Mouse (Mus musculus) limb, embryonic 15.5 days (tissue): ENCODE measurements around the gene Pde11a. TPM values are rescaled to one million over a fixed set of nuclear protein-coding genes. Genes with fewer than 3 reads are reported as not detected.

Source experiments
- ATAC-seq: fragments of 200-750 bp; cut with Nextera tagmentation; 2 replicates; pipeline ENCODE4 v1.8.0; 2017; ENCODE audit warnings: low read depth, moderate TSS enrichment; ENCODE audit not compliant: insufficient number of reproducible peaks, low FRiP score, low TSS enrichment
- H3K27ac ChIP-seq: fragments of 300-500 bp; sonication (generic); 2 replicates; pipeline ENCODE4 v1.5.1; 2015; ENCODE audit warnings: moderate library complexity, mild to moderate bottlenecking, inconsistent platforms
- H3K27me3 ChIP-seq: fragments of 300-500 bp; sonication (generic); 2 replicates; pipeline ENCODE4 v1.6.1; 2015; ENCODE audit warnings: inconsistent platforms
- H3K36me3 ChIP-seq: fragments of 300-500 bp; sonication (generic); 2 replicates; pipeline ENCODE4 v1.6.1; 2015; ENCODE audit warnings: inconsistent platforms
- H3K4me1 ChIP-seq: fragments of 300-500 bp; sonication (generic); 2 replicates; pipeline ENCODE4 v1.6.1; 2015; ENCODE audit warnings: inconsistent platforms
- H3K4me2 ChIP-seq: fragments of 300-500 bp; sonication (generic); 2 replicates; pipeline ENCODE4 v1.6.1; 2015; ENCODE audit warnings: mild to moderate bottlenecking, inconsistent platforms
- H3K4me3 ChIP-seq: fragments of 300-500 bp; sonication (generic); 2 replicates; pipeline ENCODE4 v1.5.1; 2015; ENCODE audit warnings: mild to moderate bottlenecking, inconsistent platforms
- H3K9ac ChIP-seq: fragments of 300-500 bp; sonication (generic); 2 replicates; pipeline ENCODE4 v1.6.1; 2015; ENCODE audit warnings: inconsistent platforms
- H3K9me3 ChIP-seq: fragments of 300-500 bp; sonication (generic); 2 replicates; pipeline ENCODE4 v1.6.1; 2016; ENCODE audit warnings: inconsistent platforms
- WGBS: fragments of 180-500 bp; shearing (Covaris S2); methylation state at CpG from one replicate; pipeline ENCODE4 v1.1.7; 2015; 5-methylcytosine and 5-hydroxymethylcytosine counted together
- polyA plus RNA-seq: library from polyadenylated mRNA; unstranded; fragments of >200 nt; fragmentation: Nextera tagmentation; extraction: Ambion mirVana; gene quantifications from 2 replicates; pipeline ENCODE4 v1.2.1, GENCODE M21; 2015

Gene Pde11a
- polyA plus RNA-seq, 1 experiment from 2014 or later, result 0.50 TPM

DNA sequence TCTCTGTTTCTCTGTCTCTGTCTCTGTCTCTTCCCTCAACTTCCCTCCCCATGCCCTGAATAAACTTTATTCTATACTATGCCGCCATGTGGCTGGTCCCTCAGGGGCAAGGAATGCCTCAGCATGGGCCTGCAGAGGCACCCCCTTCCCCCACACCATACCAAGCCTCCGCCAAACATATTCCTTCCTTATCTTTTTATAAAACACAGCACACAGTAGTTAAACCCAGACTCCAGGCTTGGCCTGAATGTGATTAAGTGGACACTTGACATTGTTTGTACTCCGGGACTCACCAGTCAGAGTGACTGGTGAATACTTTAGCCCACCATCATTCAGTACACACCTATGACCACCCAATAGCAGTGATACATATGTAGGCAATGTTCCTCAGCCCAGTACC, 254.7 kb downstream of the Pde11a start:
- Histone ChIP-seq H3K9ac (no peak overlapping the region), H3K4me2 (no peak overlapping the region), H3K36me3 (no peaks in the 10 kb centered on the region), H3K4me1 (0 out of 2 replicates have a peak, but pooled peaks cover 2% of the 10 kb centered on the region), H3K27me3 (peaks cover 9% of the 10 kb centered on the region; the same call in 1 of the 2 replicates), H3K9me3 (no peaks in the 10 kb centered on the region), H3K27ac (no peak overlapping the region), H3K4me3 (no peak overlapping the region)
- 79% methylated on average over 3 of the region's 3 CpGs for WGBS
- no peak for ATAC-seq

DNA sequence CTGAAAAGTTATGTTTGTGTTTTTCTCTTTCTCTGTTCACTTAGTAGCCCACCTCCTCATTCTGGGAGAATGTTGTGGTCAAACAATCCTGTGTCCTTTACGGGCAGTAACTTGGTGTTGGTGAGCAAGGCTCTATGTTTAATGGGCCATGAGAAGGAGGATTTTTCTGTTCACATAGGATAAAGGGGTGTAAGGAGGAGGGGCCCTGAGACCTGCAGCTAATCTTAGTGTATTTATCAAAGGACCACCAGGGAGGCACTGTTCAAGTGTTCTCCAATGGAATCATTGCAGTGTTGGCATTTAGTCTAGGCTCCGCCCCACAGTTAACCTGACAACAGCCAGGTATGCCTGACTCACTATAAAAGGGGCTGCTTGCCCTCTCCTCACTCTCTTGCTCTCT, 255.2 kb downstream of the Pde11a start:
- Histone ChIP-seq H3K9ac (no peak overlapping the region), H3K9me3 (no peaks in the 10 kb centered on the region), H3K4me1 (0 out of 2 replicates have a peak, but pooled peaks cover 2% of the 10 kb centered on the region), H3K4me3 (no peak overlapping the region), H3K4me2 (no peak overlapping the region), H3K36me3 (no peaks in the 10 kb centered on the region), H3K27ac (no peak overlapping the region), H3K27me3 (peaks cover 9% of the 10 kb centered on the region; the same call in 1 of the 2 replicates)
- WGBS, result 91% methylated on average over 2 of the region's 2 CpGs
- no peak for ATAC-seq

DNA sequence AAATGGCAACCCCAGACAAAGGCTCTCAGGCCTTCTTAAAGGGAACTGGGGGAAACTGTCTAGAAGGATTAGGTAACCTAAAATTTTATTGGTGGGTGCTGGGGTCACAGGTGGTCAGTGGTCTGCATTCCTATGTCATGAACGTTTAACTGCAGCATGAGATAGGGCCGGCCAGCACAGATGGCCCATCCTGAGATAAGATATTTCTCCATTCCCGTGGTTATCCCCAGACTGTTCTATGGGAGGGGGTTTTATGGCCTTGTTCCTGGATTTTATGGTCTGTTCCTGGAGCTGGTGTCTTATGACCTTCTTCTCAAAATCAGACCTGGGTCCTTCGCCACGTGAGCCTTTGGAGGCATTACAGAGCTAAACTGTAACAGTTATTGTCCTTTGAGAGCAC, 256.6 kb downstream of the Pde11a start:
- H3K9me3 ChIP-seq, result no peaks in the 10 kb centered on the region
- 30% methylated on average over 5 of the region's 5 CpGs for WGBS
- ATAC-seq, result no peak
- no peaks in the 10 kb centered on the region for H3K36me3 ChIP-seq
- no peak overlapping the region for H3K27ac ChIP-seq
- H3K4me1 ChIP-seq, result no peaks in the 10 kb centered on the region
- H3K4me3 ChIP-seq, result no peak overlapping the region
- H3K4me2 ChIP-seq, result no peak overlapping the region
- H3K9ac ChIP-seq, result no peak overlapping the region
- H3K27me3 ChIP-seq, result peaks cover 9% of the 10 kb centered on the region; the same call in 1 of the 2 replicates

DNA sequence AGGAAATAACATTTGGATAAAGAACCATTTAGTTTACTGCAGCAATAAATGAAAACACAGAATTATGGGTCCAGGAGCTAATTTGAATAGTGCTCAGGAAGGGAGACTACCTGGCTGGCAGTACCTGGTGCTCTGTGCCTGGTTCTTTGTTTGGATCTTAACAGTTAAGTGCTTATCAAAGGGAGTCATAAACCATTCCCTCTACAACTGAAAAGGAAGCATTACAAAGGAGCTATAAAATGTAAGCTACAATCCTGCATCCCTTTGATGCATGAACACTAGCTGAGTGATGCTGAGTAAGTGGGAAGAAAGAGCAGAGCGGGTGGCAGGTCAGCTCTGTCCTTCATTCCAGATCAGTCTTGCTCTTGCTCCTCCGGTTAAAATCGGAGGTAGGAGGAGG, 258.0 kb downstream of the Pde11a start:
- Histone ChIP-seq H3K4me2 (no peak overlapping the region), H3K36me3 (no peaks in the 10 kb centered on the region), H3K27ac (no peak overlapping the region), H3K4me1 (no peaks in the 10 kb centered on the region), H3K9ac (no peak overlapping the region), H3K9me3 (no peaks in the 10 kb centered on the region), H3K4me3 (no peak overlapping the region), H3K27me3 (peaks cover 9% of the 10 kb centered on the region; the same call in 1 of the 2 replicates)
- ATAC-seq, result no peak
- 32% methylated on average over 3 of the region's 3 CpGs for WGBS

GRCm38 (mm10) chr2:76076838-76077237, 261.7 kb downstream of the Pde11a start:
- H3K9me3 ChIP-seq, result no peaks in the 10 kb centered on the region
- H3K27ac ChIP-seq, result no peak overlapping the region
- H3K36me3 ChIP-seq, result no peaks in the 10 kb centered on the region
- H3K4me1 ChIP-seq, result no peaks in the 10 kb centered on the region
- H3K4me3 ChIP-seq, result no peak overlapping the region
- peaks cover 6% of the 10 kb centered on the region; the same call in 1 of the 2 replicates for H3K27me3 ChIP-seq
- no peak overlapping the region for H3K4me2 ChIP-seq
- 27% methylated on average over 2 of the region's 2 CpGs for WGBS
- no peak overlapping the region for H3K9ac ChIP-seq
- ATAC-seq, result no peak

GRCm38 (mm10) chr2:76076047-76076446, 262.5 kb downstream of the Pde11a start:
- Histone ChIP-seq H3K27me3 (peaks cover 6% of the 10 kb centered on the region; the same call in 1 of the 2 replicates), H3K4me1 (no peaks in the 10 kb centered on the region), H3K9me3 (no peaks in the 10 kb centered on the region), H3K36me3 (no peaks in the 10 kb centered on the region), H3K9ac (no peak overlapping the region), H3K27ac (no peak overlapping the region), H3K4me3 (no peak overlapping the region), H3K4me2 (no peak overlapping the region)
- 85% methylated on average over 4 of the region's 4 CpGs for WGBS
- ATAC-seq, result no peak

- Histone ChIP-seq H3K4me2 (no peak overlapping the region), H3K9ac (no peak overlapping the region), H3K27me3 (no peaks in the 10 kb centered on the region), H3K4me1 (peaks cover 7% of the 10 kb centered on the region; the same call in 1 of the 2 replicates), H3K36me3 (no peaks in the 10 kb centered on the region), H3K4me3 (no peak overlapping the region), H3K27ac (no peak overlapping the region), H3K9me3 (no peaks in the 10 kb centered on the region)
- WGBS, result 49% methylated on average over 6 of the region's 6 CpGs
- ATAC-seq, result no peak
Measured at GRCm38 (mm10) chr2:76073079-76073478, 265.5 kb downstream of the Pde11a start.

DNA sequence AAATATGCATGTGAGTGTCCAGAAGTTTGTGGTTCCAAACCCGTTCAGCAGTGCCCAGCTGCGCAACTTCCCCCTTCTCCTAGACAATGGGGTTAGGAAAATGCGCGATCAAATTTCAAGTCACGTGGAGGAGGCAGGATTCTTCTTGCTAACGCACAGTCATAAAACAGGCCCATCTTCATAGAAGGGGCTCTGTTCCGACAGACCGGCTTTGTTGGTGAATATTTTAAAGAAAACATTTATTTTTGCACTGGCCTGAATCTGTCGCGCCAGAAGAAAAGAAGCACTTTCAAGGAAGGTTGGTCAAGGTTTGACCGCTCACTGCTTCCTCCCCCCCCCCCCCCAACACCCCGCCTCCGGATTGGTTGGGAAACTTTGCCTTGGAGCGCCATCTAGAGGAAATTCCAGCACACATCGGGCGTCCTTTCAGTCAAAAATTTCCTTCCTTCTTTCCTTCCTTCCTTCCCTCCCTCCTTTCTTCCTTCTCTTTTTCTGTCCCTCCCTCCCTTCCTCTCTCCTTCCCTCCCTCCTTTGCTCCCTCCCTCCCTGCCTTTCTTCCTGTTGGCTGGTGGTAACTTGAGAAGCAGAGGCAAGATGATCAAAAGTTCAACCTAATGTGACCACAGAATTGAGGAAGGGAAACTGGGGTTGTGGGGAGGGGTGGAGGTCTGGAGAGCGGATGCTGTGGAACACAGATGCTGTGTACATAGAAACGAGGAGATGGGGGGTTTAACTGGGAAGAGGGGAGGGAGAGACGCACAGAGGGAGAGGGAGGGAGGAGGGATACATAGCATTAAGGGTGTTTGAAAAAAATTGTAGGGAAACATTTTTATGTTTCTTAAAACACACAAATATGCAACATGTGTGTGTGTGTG, 267.9 kb downstream of the Pde11a start:
- under 1% methylated on average over 19 of the region's 19 CpGs for WGBS

DNA sequence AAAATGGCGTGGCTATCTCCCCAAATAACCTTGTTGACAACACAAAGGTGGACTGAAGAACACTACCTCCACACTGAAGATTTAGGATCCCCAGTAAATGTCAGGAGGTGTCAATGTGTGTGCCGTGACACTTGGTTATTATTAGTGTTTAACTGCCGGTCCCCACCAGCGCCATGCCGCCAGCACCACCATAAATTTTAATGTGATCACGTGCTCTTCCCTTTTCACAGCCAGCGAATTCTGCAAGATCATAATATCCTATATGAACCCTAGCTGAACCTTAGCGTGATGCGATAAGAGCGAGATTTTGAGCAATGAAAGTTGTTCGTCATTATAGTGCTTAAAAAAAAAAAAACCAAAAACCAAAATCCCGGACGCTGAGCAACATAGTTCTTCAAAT, 269.3 kb downstream of the Pde11a start:
- Histone ChIP-seq H3K4me2 (peak overlapping the region; percentile 46), H3K4me3 (0 out of 2 replicates have a peak overlapping the region, but pooled peaks have one; percentile 1), H3K27me3 (no peaks in the 10 kb centered on the region), H3K9me3 (no peaks in the 10 kb centered on the region), H3K4me1 (peaks cover 11% of the 10 kb centered on the region; the same call in 1 of the 2 replicates), H3K9ac (no peak overlapping the region), H3K36me3 (no peaks in the 10 kb centered on the region), H3K27ac (no peak overlapping the region)
- WGBS, result 9% methylated on average over 13 of the region's 13 CpGs
- ATAC-seq, result no peak

More for the DNA sequence above, 267.9 kb downstream of the Pde11a start:
- ATAC-seq, result peak; percentile 82
- Histone ChIP-seq H3K9me3 (no peaks in the 10 kb centered on the region), H3K27ac (peak overlapping the region; percentile 68), H3K36me3 (no peaks in the 10 kb centered on the region), H3K9ac (no peak overlapping the region; the same call in 1 of the 2 replicates), H3K4me2 (peak overlapping the region; percentile 46), H3K4me1 (peaks cover 7% of the 10 kb centered on the region; the same call in 1 of the 2 replicates), H3K27me3 (no peaks in the 10 kb centered on the region), H3K4me3 (peak overlapping the region; percentile 43)

- Histone ChIP-seq H3K27me3 (no peaks in the 10 kb centered on the region), H3K36me3 (no peaks in the 10 kb centered on the region), H3K4me3 (no peak overlapping the region), H3K9ac (no peak overlapping the region), H3K4me1 (peaks cover 11% of the 10 kb centered on the region; the same call in 1 of the 2 replicates), H3K4me2 (no peak overlapping the region), H3K9me3 (no peaks in the 10 kb centered on the region), H3K27ac (no peak overlapping the region)
- 41% methylated on average over 10 of the region's 10 CpGs for WGBS
- ATAC-seq, result no peak
Measured at GRCm38 (mm10) chr2:76068155-76068554, 270.4 kb downstream of the Pde11a start.

DNA sequence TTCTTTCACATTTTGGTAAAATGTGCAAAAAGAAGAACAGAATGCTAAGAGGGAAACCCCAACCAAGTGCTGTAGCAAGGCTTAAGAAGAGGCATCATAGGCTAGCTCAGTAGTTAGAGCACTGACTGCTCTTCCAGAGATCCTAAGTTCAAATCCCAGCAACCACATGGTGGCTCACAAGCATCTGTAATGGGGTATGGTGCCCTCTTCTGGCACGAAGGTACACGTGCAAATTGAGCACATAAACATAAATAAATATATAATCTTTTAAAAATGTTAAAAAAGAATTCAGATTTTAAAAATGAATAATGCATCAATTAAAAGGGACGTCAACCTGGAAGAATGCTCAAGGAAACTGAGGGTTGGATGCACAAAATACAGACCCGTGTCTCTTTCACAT, 271.4 kb downstream of the Pde11a start:
- no peak overlapping the region for H3K4me3 ChIP-seq
- H3K9me3 ChIP-seq, result no peaks in the 10 kb centered on the region
- WGBS, result 53% methylated on average over 4 of the region's 4 CpGs

DNA sequence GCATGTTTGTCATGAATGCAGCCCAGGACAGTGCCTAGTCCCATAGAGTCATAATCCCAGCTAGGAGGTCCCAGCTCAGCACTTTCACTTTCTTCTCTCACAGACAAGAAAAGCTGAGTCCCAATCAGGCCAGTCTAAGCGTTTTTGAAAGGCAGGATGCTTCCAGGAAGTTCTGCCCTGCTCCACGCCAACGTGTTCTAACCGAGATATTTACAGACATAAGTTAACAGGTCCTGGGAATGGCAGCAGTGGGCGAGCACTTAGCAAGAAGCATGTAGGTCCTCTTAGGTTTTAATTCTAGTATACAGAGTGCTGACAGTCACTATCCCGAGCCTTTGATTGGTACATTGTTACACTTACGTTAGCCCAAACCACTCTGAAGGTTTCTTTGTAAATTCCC, 273.3 kb downstream of the Pde11a start:
- 65% methylated on average over 7 of the region's 7 CpGs for WGBS
- H3K36me3 ChIP-seq, result no peaks in the 10 kb centered on the region

More for the DNA sequence above, 271.4 kb downstream of the Pde11a start:
- no peak for ATAC-seq
- H3K9ac ChIP-seq, result no peak overlapping the region
- H3K27ac ChIP-seq, result no peak overlapping the region
- H3K36me3 ChIP-seq, result no peaks in the 10 kb centered on the region
- H3K27me3 ChIP-seq, result no peaks in the 10 kb centered on the region
- peaks cover 11% of the 10 kb centered on the region; the same call in 1 of the 2 replicates for H3K4me1 ChIP-seq
- no peak overlapping the region for H3K4me2 ChIP-seq

More for the DNA sequence above, 273.3 kb downstream of the Pde11a start:
- no peak for ATAC-seq
- no peak overlapping the region for H3K9ac ChIP-seq
- no peak overlapping the region for H3K27ac ChIP-seq
- no peaks in the 10 kb centered on the region for H3K27me3 ChIP-seq
- H3K4me2 ChIP-seq, result no peak overlapping the region
- H3K4me3 ChIP-seq, result no peak overlapping the region
- no peaks in the 10 kb centered on the region for H3K9me3 ChIP-seq
- peaks cover 11% of the 10 kb centered on the region; the same call in 1 of the 2 replicates for H3K4me1 ChIP-seq
